Mouse (Mus musculus) testis, adult 2 months (tissue): ENCODE results near the gene Ngly1. TPM values are rescaled to one million over a fixed set of nuclear protein-coding genes. Genes with fewer than 3 reads are reported as not detected.

Experiments
- H3K27ac ChIP-seq: fragments of 200-500 bp; 2 replicates; pipeline ENCODE4 v1.5.1; 2012; ENCODE audit warnings: low read depth, low read length; ENCODE audit not compliant: control insufficient read depth, insufficient read depth
- H3K27me3 ChIP-seq: fragments of 200-500 bp; 2 replicates; pipeline ENCODE4 v1.6.1; 2012; ENCODE audit warnings: mild to moderate bottlenecking, low read length, moderate library complexity; ENCODE audit not compliant: control insufficient read depth, insufficient read depth
- H3K36me3 ChIP-seq: fragments of 200-500 bp; 2 replicates; pipeline ENCODE4 v1.6.1; 2012; ENCODE audit warnings: mild to moderate bottlenecking, low read length; ENCODE audit not compliant: control insufficient read depth, insufficient read depth
- H3K4me1 ChIP-seq: fragments of 200-500 bp; 2 replicates; pipeline ENCODE4 v1.6.1; 2012; ENCODE audit warnings: low read length; ENCODE audit not compliant: control insufficient read depth, insufficient read depth
- H3K4me3 ChIP-seq: fragments of 200-500 bp; 2 replicates; pipeline ENCODE4 v1.5.1; 2012; ENCODE audit warnings: low read depth, mild to moderate bottlenecking, low read length, moderate library complexity, mixed read lengths; ENCODE audit not compliant: control insufficient read depth
- CTCF ChIP-seq: fragments of 200-500 bp; IDR thresholded peaks from 2 replicates; pipeline ENCODE4 v1.5.1; 2012; ENCODE audit warnings: low read depth, mild to moderate bottlenecking, inconsistent platforms, low read length, moderate library complexity; ENCODE audit not compliant: control insufficient read depth, insufficient read depth, insufficient replicate concordance
- POLR2A ChIP-seq: fragments of 200-500 bp; IDR thresholded peaks from 2 replicates; pipeline ENCODE4 v1.6.1; 2012; ENCODE audit warnings: low read depth, mild to moderate bottlenecking, inconsistent platforms, low read length, moderate library complexity; ENCODE audit not compliant: control insufficient read depth
- polyA plus RNA-seq: library from polyadenylated mRNA; depleted of rRNA; stranded (reverse); fragments of >200 nt; gene quantifications from 2 replicates; pipeline ENCODE4 v1.2.3, GENCODE M21; 2012

The Ngly1 gene
- polyA plus RNA-seq, 1 experiment, result 86.3 TPM

- Histone ChIP-seq H3K4me1 (no peaks in the 10 kb centered on the region), H3K4me3 (no peak overlapping the region), H3K36me3 (peaks cover 1% of the 10 kb centered on the region; the same call in 1 of the 2 replicates), H3K27me3 (no peaks in the 10 kb centered on the region), H3K27ac (no peak overlapping the region)
- TF ChIP-seq CTCF, result no peak
- no peak for TF ChIP-seq POLR2A
Measured at GRCm38 (mm10) chr14:16261869-16262268, 12.8 kb downstream of the Ngly1 start.

GRCm38 (mm10) chr14:16267028-16267427, 17.9 kb downstream of the Ngly1 start:
- Histone ChIP-seq H3K27ac (no peak overlapping the region), H3K27me3 (no peaks in the 10 kb centered on the region), H3K4me1 (no peaks in the 10 kb centered on the region), H3K36me3 (no peaks in the 10 kb centered on the region; the same call in 1 of the 2 replicates), H3K4me3 (no peak overlapping the region)
- TF ChIP-seq CTCF (no peak), POLR2A (no peak)

- Histone ChIP-seq H3K27me3 (no peaks in the 10 kb centered on the region), H3K27ac (no peak overlapping the region), H3K4me1 (no peaks in the 10 kb centered on the region), H3K4me3 (no peak overlapping the region), H3K36me3 (no peaks in the 10 kb centered on the region; the same call in 1 of the 2 replicates)
- TF ChIP-seq POLR2A (no peak), CTCF (no peak)
Measured at GRCm38 (mm10) chr14:16269776-16270175, 20.7 kb downstream of the Ngly1 start.

- no peak for TF ChIP-seq CTCF
- no peak for TF ChIP-seq POLR2A
- H3K4me1 ChIP-seq, result no peaks in the 10 kb centered on the region
- no peak overlapping the region for H3K27ac ChIP-seq
- H3K36me3 ChIP-seq, result no peaks in the 10 kb centered on the region
- H3K4me3 ChIP-seq, result no peak overlapping the region
- H3K27me3 ChIP-seq, result no peaks in the 10 kb centered on the region
Measured at GRCm38 (mm10) chr14:16273677-16274076, 24.6 kb downstream of the Ngly1 start.

GRCm38 (mm10) chr14:16279196-16279595, 30.1 kb downstream of the Ngly1 start:
- Histone ChIP-seq H3K27ac (no peak overlapping the region), H3K4me1 (no peaks in the 10 kb centered on the region; the same call in 1 of the 2 replicates), H3K27me3 (no peaks in the 10 kb centered on the region), H3K36me3 (peaks cover 2% of the 10 kb centered on the region), H3K4me3 (no peak overlapping the region)
- TF ChIP-seq POLR2A, result no peak
- no peak for TF ChIP-seq CTCF

- Histone ChIP-seq H3K36me3 (peaks cover 2% of the 10 kb centered on the region), H3K4me1 (no peaks in the 10 kb centered on the region; the same call in 1 of the 2 replicates), H3K4me3 (no peak overlapping the region), H3K27me3 (no peaks in the 10 kb centered on the region), H3K27ac (no peak overlapping the region; the same call in 1 of the 2 replicates)
- no peak for TF ChIP-seq POLR2A
Measured at GRCm38 (mm10) chr14:16283966-16284365, 34.9 kb downstream of the Ngly1 start.

- H3K4me3 ChIP-seq, result no peak overlapping the region
- no peaks in the 10 kb centered on the region for H3K36me3 ChIP-seq
- H3K27ac ChIP-seq, result no peak overlapping the region
- no peak for TF ChIP-seq POLR2A
- TF ChIP-seq CTCF, result no peak
- no peaks in the 10 kb centered on the region for H3K4me1 ChIP-seq
- H3K27me3 ChIP-seq, result no peaks in the 10 kb centered on the region
Measured at GRCm38 (mm10) chr14:16292371-16292770, 43.3 kb downstream of the Ngly1 start.

- Histone ChIP-seq H3K27ac (no peak overlapping the region), H3K4me1 (no peaks in the 10 kb centered on the region), H3K27me3 (no peaks in the 10 kb centered on the region), H3K4me3 (no peak overlapping the region), H3K36me3 (no peaks in the 10 kb centered on the region)
- TF ChIP-seq POLR2A (no peak), CTCF (no peak)
Measured at GRCm38 (mm10) chr14:16293015-16293414, 43.9 kb downstream of the Ngly1 start.
